Mouse (Mus musculus): Measurements from ENCODE around the gene Timm50. TPM values are rescaled to one million over a fixed set of nuclear protein-coding genes. Genes with fewer than 3 reads are reported as not detected.

Gene Timm50
- polyA plus RNA-seq, 1 experiment from 2014 or later, result 160 TPM

DNA sequence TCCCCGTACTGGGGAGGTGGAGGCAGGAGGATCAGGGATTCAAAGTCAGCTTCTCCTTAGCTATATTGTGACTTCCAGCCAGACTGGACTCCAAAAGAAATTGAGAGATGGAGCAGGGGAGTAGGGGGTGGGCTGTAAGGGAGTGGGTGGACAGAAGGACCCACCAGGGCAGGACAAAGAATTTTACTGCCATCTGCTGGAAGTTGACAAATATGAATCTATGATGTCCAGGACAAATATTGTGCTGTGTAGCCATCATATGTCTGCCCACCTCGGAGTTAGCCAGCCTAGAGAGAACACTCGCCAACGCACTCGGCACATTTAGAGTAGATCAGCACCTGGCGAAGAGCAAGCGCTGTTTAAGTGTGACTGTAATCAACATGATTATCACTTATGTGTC is 36.7 kb upstream of the Timm50 start:
- Histone ChIP-seq H3K36me3 (peaks cover 21% of the 10 kb centered on the region), H3K9me3 (replicated peaks) (no peaks in the 10 kb centered on the region), H3K4me3 (replicated peaks) (no peak overlapping the region), H3K9ac (no peak overlapping the region), H3K27me3 (no peaks in the 10 kb centered on the region), H3K27ac (no peak overlapping the region), H3K4me2 (no peak overlapping the region), H3K4me1 (peaks cover 18% of the 10 kb centered on the region)
- ATAC-seq (replicated peaks; ENCODE audit: low FRiP score), result no peak
- 86% methylated on average over 7 of the region's 7 CpGs for WGBS

DNA sequence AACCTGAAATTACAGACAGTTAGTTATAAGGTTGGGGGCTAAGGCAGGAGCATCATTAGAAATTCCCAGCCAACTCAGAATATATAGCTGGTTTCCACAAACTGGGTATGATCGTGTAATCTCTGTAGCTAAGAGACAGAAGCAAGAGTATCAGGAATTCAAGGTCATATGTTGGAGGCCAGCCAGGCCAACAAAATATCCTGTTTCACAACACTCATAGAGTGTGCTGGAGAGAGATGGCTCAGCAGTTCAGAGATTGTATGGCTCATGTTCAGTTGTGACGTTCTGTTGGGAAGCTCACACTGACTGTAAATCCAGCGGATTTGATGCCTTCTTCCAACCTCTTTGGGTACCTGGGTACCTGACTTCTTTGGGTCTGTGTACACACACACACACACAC is 35.9 kb upstream of the Timm50 start:
- Histone ChIP-seq H3K9ac (no peak overlapping the region), H3K9me3 (replicated peaks) (no peaks in the 10 kb centered on the region), H3K4me3 (replicated peaks) (no peak overlapping the region), H3K27ac (no peak overlapping the region), H3K36me3 (peaks cover 12% of the 10 kb centered on the region), H3K4me1 (peaks cover 18% of the 10 kb centered on the region), H3K27me3 (no peaks in the 10 kb centered on the region), H3K4me2 (no peak overlapping the region)
- WGBS, result 66% methylated on average over 3 of the region's 3 CpGs
- ATAC-seq (replicated peaks; ENCODE audit: low FRiP score), result no peak

DNA sequence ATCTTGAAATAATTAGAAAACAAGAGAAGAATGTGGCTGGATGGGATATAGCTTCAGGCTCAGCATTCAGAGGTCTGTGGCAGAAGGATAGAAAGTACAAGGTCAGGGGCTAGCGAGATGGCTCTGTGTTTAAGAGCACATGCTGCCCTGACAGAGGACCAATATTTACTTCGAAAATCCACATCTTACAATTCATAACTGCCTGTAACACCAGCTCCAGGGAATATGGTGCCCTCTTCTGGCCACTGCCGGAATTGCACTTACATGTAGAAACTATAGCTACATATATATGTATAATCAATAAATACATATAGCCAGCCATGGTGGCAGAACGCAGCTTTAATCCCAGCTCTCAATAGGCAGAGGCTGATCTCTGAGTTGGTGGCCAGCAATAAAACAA is 32.8 kb upstream of the Timm50 start:
- no peak overlapping the region for H3K27ac ChIP-seq
- WGBS, result 11% methylated on average over 4 of the region's 4 CpGs

DNA sequence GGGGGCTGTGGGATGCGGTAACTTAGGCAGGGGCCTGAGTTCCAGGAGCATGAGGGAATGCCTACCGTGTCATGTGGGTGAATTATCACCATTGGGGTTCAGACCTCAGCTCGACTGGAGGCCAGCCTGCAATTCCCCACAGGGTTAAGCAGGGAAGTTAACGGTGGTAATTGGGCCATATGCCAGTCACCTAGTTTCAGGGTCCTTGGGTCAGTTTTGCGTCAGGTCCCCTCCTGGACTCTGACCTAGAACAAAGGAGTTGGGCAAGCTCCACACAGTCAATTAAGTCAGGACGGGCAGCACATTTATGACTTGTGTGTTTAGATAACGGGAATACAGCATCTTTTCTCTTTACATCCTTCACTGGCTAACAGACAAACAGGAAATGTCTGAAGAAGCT is 29.5 kb upstream of the Timm50 start:
- 11% methylated on average over 7 of the region's 7 CpGs for WGBS
- no peak overlapping the region for H3K9ac ChIP-seq
- H3K9me3 ChIP-seq (replicated peaks), result no peaks in the 10 kb centered on the region
- peak overlapping the region; percentile 18; the same call in 1 of the 2 replicates for H3K4me2 ChIP-seq
- peak overlapping the region; percentile 74 for H3K27ac ChIP-seq
- no peaks in the 10 kb centered on the region for H3K27me3 ChIP-seq
- ATAC-seq (replicated peaks; ENCODE audit: low FRiP score), result no peak
- H3K4me1 ChIP-seq, result peaks cover 35% of the 10 kb centered on the region
- H3K4me3 ChIP-seq (replicated peaks), result no peak overlapping the region
- H3K36me3 ChIP-seq, result no peaks in the 10 kb centered on the region

More for the DNA sequence above, 32.8 kb upstream of the Timm50 start:
- Histone ChIP-seq H3K36me3 (no peaks in the 10 kb centered on the region), H3K27me3 (no peaks in the 10 kb centered on the region), H3K4me3 (replicated peaks) (no peak overlapping the region), H3K9ac (no peak overlapping the region), H3K4me2 (no peak overlapping the region), H3K4me1 (peaks cover 22% of the 10 kb centered on the region), H3K9me3 (replicated peaks) (no peaks in the 10 kb centered on the region)
- ATAC-seq (replicated peaks; ENCODE audit: low FRiP score), result no peak

DNA sequence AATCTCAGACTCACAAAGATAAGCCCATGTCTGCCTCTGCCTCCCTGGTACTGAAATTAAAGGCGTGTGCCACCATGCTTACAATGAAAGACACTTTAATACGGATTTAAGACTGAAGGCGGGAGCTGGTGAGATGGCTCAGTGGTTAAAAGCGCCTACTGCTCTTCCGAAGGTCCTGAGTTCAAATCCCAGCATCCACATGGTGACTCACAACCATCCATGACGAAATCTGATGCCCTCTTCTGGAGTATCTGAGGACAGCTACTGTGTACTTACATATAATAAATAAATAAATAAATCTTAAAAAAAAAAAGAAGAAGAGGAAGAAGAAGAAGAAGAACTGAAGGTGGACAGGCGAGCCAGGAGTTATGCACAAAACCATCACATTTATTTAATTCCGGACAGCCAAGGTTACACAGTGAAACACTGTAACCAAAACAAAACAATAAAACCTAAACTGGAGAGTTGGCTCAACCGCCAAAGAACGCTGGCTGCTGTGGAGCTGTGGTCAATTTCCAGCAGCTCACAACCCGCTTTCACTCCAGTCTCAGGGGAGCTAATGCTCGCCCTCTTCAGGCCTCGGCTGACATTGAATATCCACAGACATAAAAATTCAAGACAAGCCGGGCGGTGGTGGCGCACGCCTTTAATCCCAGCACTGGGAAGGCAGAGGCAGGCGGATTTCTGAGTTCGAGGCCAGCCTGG is 27.5 kb upstream of the Timm50 start:
- Histone ChIP-seq H3K9ac (peak overlapping the region; percentile 55), H3K4me2 (peak overlapping the region; percentile 74), H3K27ac (peak overlapping the region; percentile 95), H3K4me1 (peaks cover 37% of the 10 kb centered on the region), H3K9me3 (replicated peaks) (no peaks in the 10 kb centered on the region), H3K27me3 (no peaks in the 10 kb centered on the region), H3K36me3 (peaks cover 6% of the 10 kb centered on the region), H3K4me3 (replicated peaks) (peak overlapping the region; percentile 84)
- no peak for ATAC-seq (replicated peaks; ENCODE audit: low FRiP score)
- 73% methylated on average over 19 of the region's 19 CpGs for WGBS

DNA sequence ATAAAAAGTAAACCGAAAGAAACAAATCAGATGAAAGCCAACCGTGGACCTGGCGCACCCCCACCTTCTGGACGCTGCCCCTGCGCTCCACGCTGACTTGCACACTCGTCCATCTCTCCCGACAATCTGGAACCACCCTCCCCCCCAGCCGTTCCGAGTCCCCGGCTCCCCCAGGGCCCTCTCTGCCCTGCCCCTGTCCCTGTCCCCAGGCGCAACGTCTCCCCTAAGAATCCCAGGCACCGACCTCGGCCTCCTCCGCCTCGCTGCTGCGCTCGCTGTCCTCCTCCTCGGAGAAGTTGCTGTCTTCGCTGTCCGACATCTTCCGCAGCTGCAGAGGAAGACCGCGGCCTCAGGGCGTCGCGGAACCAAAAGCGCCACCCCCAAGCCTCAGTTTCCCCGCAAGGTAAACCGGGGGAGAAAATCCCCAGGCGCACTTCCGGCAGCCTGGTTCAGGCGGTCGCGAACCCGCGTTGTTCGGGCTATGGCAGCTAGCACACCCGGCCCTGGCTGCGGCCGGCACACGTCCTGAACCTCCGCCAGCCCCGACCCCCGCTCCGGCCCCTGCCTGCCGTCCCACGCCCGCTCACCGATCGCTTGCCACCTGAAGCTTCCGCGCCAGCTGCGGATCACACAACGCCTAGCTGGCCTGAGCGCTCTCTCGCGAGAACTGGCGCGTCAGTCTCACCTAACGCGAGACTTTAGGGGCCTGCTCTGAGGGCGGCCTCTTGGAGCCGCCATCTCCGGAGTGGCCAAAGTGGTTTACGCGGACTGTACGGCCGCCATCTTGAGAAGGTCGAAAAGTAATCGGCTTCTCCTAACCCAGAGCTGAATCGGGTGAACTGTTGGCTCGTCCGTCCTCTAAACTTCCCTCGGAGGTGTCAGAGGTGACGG is 26.5 kb upstream of the Timm50 start, which contains the start of gene Supt5:
Supt5 (minus strand) TSS at position 639 of the 891 bp plus-strand sequence.
- Histone ChIP-seq H3K4me1 (peaks cover 37% of the 10 kb centered on the region), H3K9me3 (replicated peaks) (no peaks in the 10 kb centered on the region), H3K27ac (peak within 1 kb of the TSS; percentile 95), H3K27me3 (no peaks in the 10 kb centered on the region), H3K9ac (peak within 1 kb of the TSS; percentile 97), H3K4me2 (peak within 1 kb of the TSS; percentile 74), H3K36me3 (peaks cover 6% of the 10 kb centered on the region), H3K4me3 (replicated peaks) (peak within 1 kb of the TSS; percentile 84)
- ATAC-seq (replicated peaks; ENCODE audit: low FRiP score), result peak; percentile 97
- under 1% methylated on average over 77 of the region's 77 CpGs for WGBS

DNA sequence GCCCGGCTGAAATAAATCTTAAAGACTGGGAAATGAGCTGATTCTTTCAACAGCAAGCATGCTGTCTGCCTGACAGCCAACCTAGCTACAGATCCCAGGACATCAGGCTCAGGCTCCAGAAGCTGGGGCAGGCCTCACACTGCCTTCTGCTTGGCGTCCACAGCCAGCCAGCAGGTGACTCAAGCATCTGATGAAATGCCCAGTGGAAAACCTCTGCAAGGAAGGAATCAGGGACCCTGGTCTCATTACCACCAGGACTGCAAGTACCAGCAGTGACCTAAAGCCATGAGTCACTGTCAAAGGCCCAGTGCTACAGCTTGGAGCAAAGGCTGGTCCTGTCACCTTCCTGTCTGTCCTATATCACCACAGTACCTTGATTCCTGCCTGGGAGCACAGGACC is 23.6 kb upstream of the Timm50 start:
- Histone ChIP-seq H3K9ac (no peak overlapping the region), H3K27me3 (no peaks in the 10 kb centered on the region), H3K27ac (no peak overlapping the region), H3K4me1 (peaks cover 21% of the 10 kb centered on the region), H3K4me3 (replicated peaks) (no peak overlapping the region), H3K36me3 (peaks cover 25% of the 10 kb centered on the region), H3K9me3 (replicated peaks) (no peaks in the 10 kb centered on the region), H3K4me2 (no peak overlapping the region)
- ATAC-seq (replicated peaks; ENCODE audit: low FRiP score), result no peak
- 87% methylated on average over 2 of the region's 2 CpGs for WGBS

DNA sequence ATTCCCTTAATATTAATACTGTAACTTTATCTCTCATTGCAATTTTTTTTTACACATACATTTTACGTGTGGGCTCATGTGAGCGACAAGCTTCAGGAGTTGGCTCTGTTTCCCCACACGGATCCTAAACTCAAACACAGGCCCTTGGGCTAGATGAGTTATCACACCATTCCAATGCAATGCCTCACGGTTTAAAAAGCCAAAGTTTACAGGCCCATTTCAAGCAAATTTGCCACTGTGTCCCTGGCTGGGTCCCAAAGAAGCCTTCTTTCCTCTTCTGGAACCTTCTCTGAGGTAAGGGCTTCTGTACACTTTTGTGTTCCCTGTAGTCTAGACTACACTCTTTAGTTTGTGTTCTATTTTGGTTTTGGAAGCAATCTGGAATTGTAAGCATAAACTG is 22.7 kb upstream of the Timm50 start:
- no peak for ATAC-seq (replicated peaks; ENCODE audit: low FRiP score)
- 85% methylated on average over 4 of the region's 4 CpGs for WGBS

DNA sequence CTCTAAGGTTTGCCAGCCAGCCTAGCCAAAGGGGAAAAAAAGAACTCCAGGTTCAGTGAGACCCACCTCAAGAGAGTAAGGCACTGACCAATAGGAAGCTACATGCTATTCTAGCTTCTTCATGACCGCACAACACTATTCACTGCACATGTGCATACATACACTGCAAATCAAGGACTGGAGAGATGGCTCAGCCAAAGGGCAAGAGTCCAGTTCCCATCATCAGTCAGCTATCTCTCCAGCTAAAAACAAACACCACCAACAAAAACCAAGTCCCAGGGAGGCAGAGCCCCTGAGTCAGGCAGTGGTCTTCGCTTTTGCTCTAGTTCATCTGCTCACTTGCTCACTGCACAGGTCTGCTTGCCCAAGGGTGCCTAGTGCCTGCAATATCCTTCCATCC is 16.4 kb upstream of the Timm50 start:
- no peak overlapping the region for H3K9ac ChIP-seq
- no peaks in the 10 kb centered on the region for H3K4me1 ChIP-seq
- no peak overlapping the region for H3K27ac ChIP-seq
- WGBS, result 97% methylated on average over 2 of the region's 2 CpGs
- no peak for ATAC-seq (replicated peaks; ENCODE audit: low FRiP score)
- no peaks in the 10 kb centered on the region for H3K27me3 ChIP-seq
- no peak overlapping the region for H3K4me3 ChIP-seq (replicated peaks)
- H3K36me3 ChIP-seq, result peaks cover 90% of the 10 kb centered on the region
- H3K9me3 ChIP-seq (replicated peaks), result no peaks in the 10 kb centered on the region
- no peak overlapping the region for H3K4me2 ChIP-seq

More for the DNA sequence above, 22.7 kb upstream of the Timm50 start:
- peaks cover 18% of the 10 kb centered on the region for H3K4me1 ChIP-seq
- H3K4me2 ChIP-seq, result no peak overlapping the region
- no peaks in the 10 kb centered on the region for H3K9me3 ChIP-seq (replicated peaks)
- no peaks in the 10 kb centered on the region for H3K27me3 ChIP-seq
- no peak overlapping the region for H3K4me3 ChIP-seq (replicated peaks)
- no peak overlapping the region for H3K9ac ChIP-seq
- peaks cover 35% of the 10 kb centered on the region for H3K36me3 ChIP-seq
- H3K27ac ChIP-seq, result no peak overlapping the region

DNA sequence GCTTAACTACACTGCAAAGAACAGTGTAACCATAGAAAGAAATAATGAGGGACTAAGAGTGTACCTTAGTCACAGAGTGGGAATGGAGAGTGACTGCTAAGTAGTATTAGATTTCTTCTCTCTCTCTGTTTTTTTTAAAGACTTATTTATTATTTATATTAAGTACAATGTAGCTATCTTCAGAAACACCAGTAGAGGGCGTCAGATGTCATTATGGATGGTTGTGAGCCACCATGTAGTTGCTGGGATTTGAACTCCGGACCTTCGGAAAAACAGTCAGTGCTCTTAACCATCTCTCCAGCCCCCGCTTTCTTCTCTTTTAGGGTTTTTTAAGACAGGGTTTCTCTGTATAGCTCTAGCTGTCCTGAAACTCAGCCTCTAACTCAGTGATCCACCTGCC is 14.6 kb upstream of the Timm50 start:
- no peak overlapping the region for H3K9ac ChIP-seq
- no peak overlapping the region for H3K4me3 ChIP-seq (replicated peaks)
- H3K36me3 ChIP-seq, result peaks cover 99% of the 10 kb centered on the region
- H3K9me3 ChIP-seq (replicated peaks), result no peaks in the 10 kb centered on the region
- 80% methylated on average over 4 of the region's 4 CpGs for WGBS
- H3K4me1 ChIP-seq, result no peaks in the 10 kb centered on the region
- no peaks in the 10 kb centered on the region for H3K27me3 ChIP-seq
- no peak overlapping the region for H3K4me2 ChIP-seq
- no peak overlapping the region for H3K27ac ChIP-seq
- no peak for ATAC-seq (replicated peaks; ENCODE audit: low FRiP score)

DNA sequence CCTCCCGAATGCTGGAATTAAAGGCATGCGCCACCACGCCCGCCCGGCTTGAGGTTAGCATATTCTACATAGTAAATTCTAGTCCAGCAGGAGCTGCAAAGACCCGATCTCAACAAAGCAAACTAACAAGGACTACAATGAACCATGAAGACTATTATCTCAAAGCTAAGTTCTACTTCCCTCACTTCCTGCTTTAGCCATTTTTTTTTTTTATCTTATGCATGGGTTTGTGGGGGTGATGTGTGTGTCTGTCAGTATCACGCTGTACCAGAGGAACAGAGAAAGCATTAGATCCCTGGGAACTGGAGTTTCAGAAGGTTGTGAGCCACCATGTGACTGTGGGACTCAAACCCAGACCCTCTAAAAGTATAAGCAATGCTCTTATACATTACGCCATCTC is 13.4 kb upstream of the Timm50 start:
- Histone ChIP-seq H3K9ac (no peak overlapping the region), H3K27ac (no peak overlapping the region), H3K27me3 (no peaks in the 10 kb centered on the region), H3K4me3 (replicated peaks) (no peak overlapping the region), H3K9me3 (replicated peaks) (no peaks in the 10 kb centered on the region), H3K4me2 (no peak overlapping the region), H3K36me3 (peaks cover 99% of the 10 kb centered on the region), H3K4me1 (no peaks in the 10 kb centered on the region)
- no peak for ATAC-seq (replicated peaks; ENCODE audit: low FRiP score)
- 96% methylated on average over 8 of the region's 8 CpGs for WGBS

DNA sequence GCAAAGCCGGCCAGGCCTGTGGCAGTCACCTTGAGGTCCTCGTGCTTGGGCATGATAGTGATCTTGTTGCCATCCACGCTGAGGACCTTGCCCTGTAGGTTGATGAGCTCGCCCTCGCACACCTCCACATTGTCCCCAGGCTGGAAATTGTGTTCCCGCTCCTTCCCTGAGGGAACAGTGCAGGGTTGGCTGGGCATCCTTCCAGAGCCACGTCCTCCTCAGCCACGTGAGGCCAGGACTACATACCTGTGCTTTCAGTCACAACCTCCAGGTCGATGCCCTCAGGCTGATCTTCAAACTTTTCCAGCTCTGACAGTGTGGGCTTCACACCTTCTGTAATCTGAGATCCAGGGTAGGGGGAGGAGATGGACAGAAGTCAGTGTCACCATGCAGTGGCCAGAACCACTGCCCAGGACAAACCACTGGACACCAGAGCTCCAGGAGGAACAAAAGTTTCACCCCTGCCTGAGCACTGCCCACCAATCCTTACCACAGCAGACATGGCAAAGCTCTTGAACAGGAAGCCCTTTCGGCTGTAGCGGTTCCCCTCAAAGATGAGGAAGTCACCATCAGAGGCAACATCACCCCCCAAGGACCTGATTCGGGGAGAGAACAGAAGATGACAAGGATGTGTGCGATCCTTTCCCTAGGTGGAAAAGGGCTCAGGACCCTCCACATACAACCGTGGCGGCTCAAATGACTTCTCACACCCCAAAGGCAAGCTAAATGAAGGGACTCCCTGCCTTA is 10.3 kb upstream of the Timm50 start:
- ATAC-seq (replicated peaks; ENCODE audit: low FRiP score), result no peak
- WGBS, result 91% methylated on average over 15 of the region's 15 CpGs

More for the DNA sequence above, 10.3 kb upstream of the Timm50 start:
- Histone ChIP-seq H3K4me2 (no peak overlapping the region), H3K4me1 (no peaks in the 10 kb centered on the region), H3K27ac (no peak overlapping the region), H3K36me3 (peaks cover 99% of the 10 kb centered on the region), H3K9ac (no peak overlapping the region), H3K27me3 (no peaks in the 10 kb centered on the region), H3K4me3 (replicated peaks) (no peak overlapping the region), H3K9me3 (replicated peaks) (no peaks in the 10 kb centered on the region)

All from kidney, embryonic 15.5 days (tissue).